Mouse (Mus musculus) forebrain, embryonic 13.5 days (tissue): ENCODE results near the gene Uba1y. TPM values are rescaled to one million over a fixed set of nuclear protein-coding genes. Genes with fewer than 3 reads are reported as not detected.
"Not testable (repeated sequence)": the region's sequence is repeated elsewhere in the genome, so short reads cannot be mapped to it uniquely, and the experiment has no call there.

Source experiments
- ATAC-seq: fragments of 200-750 bp; cut with Nextera tagmentation; 2 replicates; pipeline ENCODE4 v1.8.0; 2017
- H3K27ac ChIP-seq: fragments of 300-500 bp; sonication (generic); 2 replicates; pipeline ENCODE4 v1.5.1; 2015; ENCODE audit warnings: inconsistent platforms, mild to moderate bottlenecking, moderate library complexity
- H3K27me3 ChIP-seq: fragments of 300-500 bp; sonication (generic); 2 replicates; pipeline ENCODE4 v1.6.1; 2015; ENCODE audit warnings: mild to moderate bottlenecking, inconsistent platforms
- H3K36me3 ChIP-seq: fragments of 300-500 bp; sonication (generic); 2 replicates; pipeline ENCODE4 v1.6.1; 2015; ENCODE audit warnings: mild to moderate bottlenecking, inconsistent platforms; ENCODE audit not compliant: poor library complexity, severe bottlenecking
- H3K4me1 ChIP-seq: fragments of 300-500 bp; sonication (generic); 2 replicates; pipeline ENCODE4 v1.6.1; 2015; ENCODE audit warnings: inconsistent platforms
- H3K4me2 ChIP-seq: fragments of 300-500 bp; sonication (generic); 2 replicates; pipeline ENCODE4 v1.6.1; 2015; ENCODE audit warnings: inconsistent platforms, mild to moderate bottlenecking, moderate library complexity
- H3K4me3 ChIP-seq: fragments of 300-500 bp; sonication (generic); 2 replicates; pipeline ENCODE4 v1.5.1; 2015; ENCODE audit warnings: mild to moderate bottlenecking, inconsistent platforms
- H3K9ac ChIP-seq: fragments of 300-500 bp; sonication (generic); 2 replicates; pipeline ENCODE4 v1.6.1; 2015; ENCODE audit warnings: mild to moderate bottlenecking, inconsistent platforms
- H3K9me3 ChIP-seq: fragments of 300-500 bp; sonication (generic); replicated peaks from 2 replicates; pipeline ENCODE4 v1.6.1; 2016; ENCODE audit warnings: inconsistent platforms
- WGBS: fragments of 180-500 bp; shearing (Covaris S2); methylation state at CpG from one replicate; pipeline ENCODE4 v1.1.7; 2015; 5-methylcytosine and 5-hydroxymethylcytosine counted together
- polyA plus RNA-seq: library from polyadenylated mRNA; unstranded; fragments of >200 nt; fragmentation: Nextera tagmentation; extraction: Ambion mirVana; gene quantifications from 2 replicates; pipeline ENCODE4 v1.2.1, GENCODE M21; 2015

Uba1y gene
- polyA plus RNA-seq = 0.18 and 0.23 TPM in 2 replicates

GRCm38 (mm10) chrY:818396-818795, at the start of gene Uba1y:
TSS of gene Uba1y (plus strand) at chrY:818649.
- Histone ChIP-seq H3K4me2 (no peak within 1 kb of the TSS), H3K27ac (no peak within 1 kb of the TSS), H3K27me3 (no peaks in the 10 kb centered on the region), H3K4me1 (no peaks in the 10 kb centered on the region), H3K9me3 (no peaks in the 10 kb centered on the region), H3K36me3 (no peaks in the 10 kb centered on the region), H3K4me3 (no peak within 1 kb of the TSS), H3K9ac (no peak within 1 kb of the TSS)
- WGBS = 95% methylated on average over 9 of the region's 15 CpGs
- ATAC-seq = no peak

DNA sequence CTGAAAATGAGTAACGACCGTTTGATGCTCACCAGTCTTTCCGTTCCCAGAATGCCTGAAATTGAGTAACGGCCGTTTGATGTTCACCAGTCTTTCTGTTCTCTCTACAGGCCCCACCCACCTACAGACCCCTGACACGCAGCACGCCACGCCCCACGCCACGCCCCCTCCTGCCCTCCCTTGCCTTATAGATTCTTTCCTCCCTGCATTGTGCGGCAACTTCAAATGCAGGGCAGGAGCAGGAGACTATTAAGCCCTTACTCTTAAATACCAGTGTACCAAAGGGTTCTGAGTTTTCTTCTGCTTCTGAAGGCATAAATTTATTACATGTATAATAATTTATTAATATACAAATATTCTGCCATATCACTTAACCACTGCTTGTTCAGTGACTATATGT, 21.1 kb upstream of the Uba1y start, which contains the start of gene Zfy1:
Zfy1 (minus strand) TSS at position 101 of the 400 bp plus-strand sequence.
- not testable (repeated sequence) for H3K9ac ChIP-seq, ATAC-seq, H3K4me1 ChIP-seq, H3K4me3 ChIP-seq, H3K27me3 ChIP-seq, H3K9me3 ChIP-seq, H3K36me3 ChIP-seq, H3K27ac ChIP-seq, H3K4me2 ChIP-seq
- WGBS = 88% methylated on average over 5 of the region's 11 CpGs

DNA sequence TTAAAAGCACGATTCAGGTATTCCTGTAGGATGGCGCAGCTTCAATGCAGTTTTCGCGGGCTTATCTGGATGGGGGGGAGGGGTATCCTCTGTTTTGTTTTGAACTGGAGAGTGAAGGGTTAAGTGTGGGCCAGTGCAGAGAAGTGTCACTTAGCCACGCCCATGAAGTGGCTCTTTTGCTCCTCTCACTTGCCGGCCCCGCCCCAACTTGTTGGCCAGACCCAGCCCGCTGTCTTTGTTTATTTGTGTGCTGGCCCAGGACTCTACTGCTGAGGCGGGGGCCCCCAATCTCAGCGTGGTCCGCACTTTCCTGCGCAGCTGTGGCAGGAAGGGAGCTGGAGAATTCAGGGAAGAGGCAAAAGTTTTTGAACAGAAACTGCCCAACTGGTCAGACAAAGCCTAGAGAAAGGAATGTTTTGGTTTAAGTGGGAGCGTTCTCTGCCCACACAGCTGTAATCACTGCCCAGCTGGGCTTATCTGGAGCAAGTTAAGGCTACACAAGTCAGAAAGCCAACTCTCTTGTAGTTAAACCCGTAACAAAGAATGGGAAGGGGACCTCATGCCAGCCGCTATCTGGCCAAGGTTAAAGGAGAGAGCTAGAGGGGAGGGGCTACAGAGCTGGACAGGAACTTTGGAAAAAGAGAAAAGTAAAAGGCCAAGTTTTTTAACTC, 9.3 kb upstream of the Uba1y start:
- Histone ChIP-seq H3K9me3 (no peaks in the 10 kb centered on the region), H3K4me2 (peak overlapping the region; percentile 44), H3K9ac (no peak overlapping the region), H3K36me3 (no peaks in the 10 kb centered on the region), H3K27ac (no peak overlapping the region), H3K4me1 (no peaks in the 10 kb centered on the region), H3K4me3 (no peak overlapping the region), H3K27me3 (no peaks in the 10 kb centered on the region)
- peak; percentile 82 for ATAC-seq
- 0% methylated on average over 12 of the region's 15 CpGs for WGBS

- no peak overlapping the region for H3K4me3 ChIP-seq
- H3K27me3 ChIP-seq = no peaks in the 10 kb centered on the region
- no peak overlapping the region for H3K4me2 ChIP-seq
- no peaks in the 10 kb centered on the region for H3K36me3 ChIP-seq
- H3K9me3 ChIP-seq = no peaks in the 10 kb centered on the region
- no peak overlapping the region for H3K9ac ChIP-seq
- peak; percentile 38; the same call in 1 of the 2 replicates for ATAC-seq
- no peaks in the 10 kb centered on the region for H3K4me1 ChIP-seq
- H3K27ac ChIP-seq = no peak overlapping the region
Measured at GRCm38 (mm10) chrY:872404-872803, 54.0 kb downstream of the Uba1y start.

DNA sequence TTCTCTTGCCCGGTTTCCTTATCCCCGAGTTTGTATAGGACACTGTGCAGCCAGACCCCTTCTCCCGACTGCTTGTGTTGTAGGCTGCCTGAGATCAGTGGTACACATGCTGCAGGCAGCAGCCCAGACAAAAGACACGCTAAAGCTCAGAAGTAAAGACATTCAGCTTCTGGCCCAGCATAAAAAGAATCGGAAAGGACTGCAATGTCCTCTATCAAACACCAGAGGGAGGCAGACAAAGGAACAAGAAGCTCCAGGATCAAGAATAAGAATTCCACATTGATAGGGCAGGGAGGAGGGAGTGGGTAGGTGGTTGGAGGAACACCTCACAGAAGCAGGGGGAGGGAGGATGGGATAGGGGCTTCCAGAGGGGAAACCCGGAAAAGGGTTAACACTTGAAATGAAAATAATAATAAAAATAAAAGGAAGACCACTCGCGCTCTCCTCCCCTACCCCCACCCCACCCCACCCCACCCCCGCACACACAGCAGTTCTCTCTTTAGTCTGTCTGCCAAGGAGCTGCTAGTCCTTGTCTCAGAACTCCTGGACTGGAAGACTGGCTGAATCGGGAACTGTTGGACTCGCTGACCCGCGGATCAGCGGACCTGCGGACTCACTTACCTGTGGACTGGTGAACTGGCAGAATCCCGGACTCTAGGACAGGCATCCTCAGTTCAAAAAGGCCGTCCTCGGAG, 54.6 kb downstream of the Uba1y start:
- Histone ChIP-seq H3K4me3 (no peak overlapping the region), H3K36me3 (no peaks in the 10 kb centered on the region), H3K27me3 (no peaks in the 10 kb centered on the region), H3K9me3 (no peaks in the 10 kb centered on the region), H3K4me1 (no peaks in the 10 kb centered on the region), H3K27ac (no peak overlapping the region), H3K4me2 (peak overlapping the region; percentile 20; the same call in 1 of the 2 replicates), H3K9ac (no peak overlapping the region)
- peak; percentile 86 for ATAC-seq
- WGBS = 22% methylated on average over 7 of the region's 18 CpGs

Other genes starting within 250 kb of the Uba1y start
- not detected in 2 replicates for gene Zfy1, start 21.2 kb upstream of the Uba1y start, polyA plus RNA-seq
- gene Kdm5d, start 79.1 kb downstream of the Uba1y start, polyA plus RNA-seq = 11.5 and 14.9 TPM in 2 replicates
- 40.7 and 57.5 TPM in 2 replicates for gene Eif2s3y, start 191.9 kb downstream of the Uba1y start, polyA plus RNA-seq